Mouse (Mus musculus) spleen, postnatal 4 days (tissue): ENCODE results near the gene Dscaml1.

Experiments
- DNase-seq, 2 experiments: peaks; one replicate each; pipeline ENCODE4 v3.0.0; 2022; ENCODE audit warnings: low spot score in 2 of 2

Gene Dscaml1

GRCm38 (mm10) chr9:45507482-45507881, 81.1 kb downstream of the Dscaml1 start:
- DNase-seq = no peak

GRCm38 (mm10) chr9:45510806-45511546, 84.5 kb downstream of the Dscaml1 start:
- no peak for DNase-seq

- no peak for DNase-seq
These were observed 91.7 kb downstream of the Dscaml1 start for GRCm38 (mm10) chr9:45517993-45518705.

- DNase-seq = no peak
These were observed 93.4 kb downstream of the Dscaml1 start for GRCm38 (mm10) chr9:45519841-45520240.

GRCm38 (mm10) chr9:45522866-45523265, 96.4 kb downstream of the Dscaml1 start:
- no peak for DNase-seq

- DNase-seq = no peak
These were observed 98.1 kb downstream of the Dscaml1 start for GRCm38 (mm10) chr9:45524505-45524904.

- DNase-seq = no peak
These were observed 106.8 kb downstream of the Dscaml1 start for GRCm38 (mm10) chr9:45533253-45533652.

- no peak for DNase-seq
These were observed 108.1 kb downstream of the Dscaml1 start for GRCm38 (mm10) chr9:45534472-45534988.

GRCm38 (mm10) chr9:45537649-45538048, 111.2 kb downstream of the Dscaml1 start:
- no peak for DNase-seq

GRCm38 (mm10) chr9:45539265-45540044, 113.0 kb downstream of the Dscaml1 start:
- no peak for DNase-seq

- no peak for DNase-seq
These were observed 119.7 kb downstream of the Dscaml1 start for GRCm38 (mm10) chr9:45546024-45546638.

- DNase-seq = no peak
These were observed 120.6 kb downstream of the Dscaml1 start for GRCm38 (mm10) chr9:45546902-45547578.

- DNase-seq = no peak
These were observed 123.4 kb downstream of the Dscaml1 start for GRCm38 (mm10) chr9:45549796-45550195.

GRCm38 (mm10) chr9:45550210-45550609, 123.8 kb downstream of the Dscaml1 start:
- no peak for DNase-seq

- no peak for DNase-seq
These were observed 124.2 kb downstream of the Dscaml1 start for GRCm38 (mm10) chr9:45550662-45551061.

GRCm38 (mm10) chr9:45555036-45555826, 128.8 kb downstream of the Dscaml1 start:
- DNase-seq = no peak

- DNase-seq = no peak
These were observed 130.5 kb downstream of the Dscaml1 start for GRCm38 (mm10) chr9:45556882-45557281.

- DNase-seq = no peak
These were observed 134.6 kb downstream of the Dscaml1 start for GRCm38 (mm10) chr9:45560987-45561386.

GRCm38 (mm10) chr9:45566843-45567578, 140.6 kb downstream of the Dscaml1 start:
- no peak for DNase-seq

- DNase-seq = no peak
These were observed 143.3 kb downstream of the Dscaml1 start for GRCm38 (mm10) chr9:45569680-45570079.
